Mouse (Mus musculus) cerebellum, adult 2 months (tissue): Measurements from ENCODE around the gene Rbms1.

Experiments used
- CTCF ChIP-seq: fragments of 200-500 bp; IDR thresholded peaks from 2 replicates; pipeline ENCODE4 v1.5.1; 2011; ENCODE audit warnings: low read depth, mild to moderate bottlenecking, control low read depth, low read length, moderate library complexity, borderline replicate concordance; ENCODE audit not compliant: insufficient read depth
- POLR2A ChIP-seq: fragments of 200-500 bp; IDR thresholded peaks from 2 replicates; pipeline ENCODE4 v1.6.1; 2011; ENCODE audit warnings: low read length, control low read depth, borderline replicate concordance; ENCODE audit not compliant: insufficient read depth

DNA sequence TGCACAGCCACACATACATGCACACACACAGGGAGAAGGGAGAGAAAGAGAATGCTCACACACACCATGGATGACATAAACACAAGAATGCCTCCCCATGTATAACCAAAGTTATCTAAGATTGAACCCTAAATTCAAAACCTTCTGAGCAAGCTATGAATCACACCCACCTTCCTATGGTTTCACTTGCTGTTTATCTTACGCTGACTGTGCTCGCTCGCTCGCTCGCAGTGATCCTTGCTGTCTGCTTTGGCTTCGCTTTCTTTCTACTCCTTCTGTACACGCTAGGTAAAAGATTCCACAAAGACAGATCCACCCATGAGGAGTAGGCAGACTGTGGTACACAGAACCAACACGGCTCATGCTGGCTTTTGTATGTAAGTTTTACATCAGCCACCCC is 95.7 kb downstream of the Rbms1 start:
- TF ChIP-seq POLR2A (no peak), CTCF (no peak)
